Mouse (Mus musculus): ENCODE measurements at regions not wholly inside any gene's neighbourhood (a gene's known extent, or its start where the extent isn't known, plus 50 kb on each side); places are given as distances from the start of the nearest gene placed in this dataset.
"Not testable (repeated sequence)": the region's sequence is repeated elsewhere in the genome, so short reads cannot be mapped to it uniquely, and the experiment has no call there.

DNA sequence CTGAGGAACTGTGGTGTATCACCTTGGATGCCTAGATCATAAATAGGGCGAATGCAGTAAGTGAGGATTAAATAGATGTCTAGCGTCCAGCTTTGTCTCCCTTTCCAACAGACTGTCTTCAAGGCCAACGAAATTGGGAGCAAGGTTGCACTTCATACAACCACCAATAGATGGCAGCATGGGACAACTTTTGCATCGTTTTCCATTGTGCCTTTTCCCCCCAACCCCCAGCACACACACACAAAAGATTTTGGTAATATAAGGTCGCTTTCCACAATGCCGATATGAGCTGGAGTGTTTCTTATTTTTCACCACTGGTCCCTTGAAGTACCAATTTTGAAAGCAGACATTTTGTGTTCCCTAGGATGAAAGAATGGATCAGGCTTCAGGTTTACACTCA is 304.7 kb downstream of the BC048507 start:
- peak; percentile 40 for DNase-seq (ENCODE audit: low spot score)

DNA sequence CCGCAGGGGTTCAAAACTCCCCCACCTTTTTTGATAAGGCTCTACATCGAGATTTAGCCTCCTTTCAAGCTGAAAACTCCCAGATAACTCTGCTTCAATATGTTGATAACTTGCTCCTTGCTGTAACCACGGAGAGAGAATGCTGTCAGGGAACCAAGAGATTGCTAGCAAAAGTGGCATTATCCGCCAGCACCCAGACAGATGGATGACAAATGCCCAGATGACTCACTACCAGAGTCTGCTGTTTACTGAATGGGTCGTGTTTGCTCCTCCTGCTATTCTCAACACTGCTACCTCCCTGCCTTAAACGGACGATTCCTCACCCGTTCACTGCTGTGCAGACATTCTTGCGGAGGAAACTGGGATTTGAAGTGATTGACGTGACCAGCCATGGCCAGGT is 310.3 kb downstream of the BC048507 start:
- not testable (repeated sequence) for DNase-seq (ENCODE audit: low spot score)
